Mouse (Mus musculus) stomach, embryonic 14.5 days (tissue): ENCODE results near the gene Twf1. TPM values are rescaled to one million over a fixed set of nuclear protein-coding genes. Genes with fewer than 3 reads are reported as not detected.
A peak's percentile ranks its signal among the peaks of the same experiment; 100 is the strongest.

Experiments used
- ATAC-seq: fragments of 200-750 bp; cut with Nextera tagmentation; 2 replicates; pipeline ENCODE4 v1.8.0; 2017; ENCODE audit warnings: low read depth, moderate TSS enrichment; ENCODE audit not compliant: insufficient number of reproducible peaks, insufficient read depth, low FRiP score
- H3K27ac ChIP-seq: fragments of 300-500 bp; sonication (generic); 2 replicates; pipeline ENCODE4 v1.5.1; 2014; ENCODE audit warnings: mild to moderate bottlenecking, low read length, moderate library complexity, mixed read lengths
- H3K27me3 ChIP-seq: fragments of 300-500 bp; sonication (generic); 2 replicates; pipeline ENCODE4 v1.6.1; 2014; ENCODE audit warnings: low read length, control low read depth, mixed read lengths; ENCODE audit not compliant: control insufficient read depth, insufficient read depth
- H3K36me3 ChIP-seq: fragments of 300-500 bp; sonication (generic); 2 replicates; pipeline ENCODE4 v1.6.1; 2014; ENCODE audit warnings: mild to moderate bottlenecking, control low read depth, low read length, moderate library complexity, mixed read lengths; ENCODE audit not compliant: control insufficient read depth, insufficient read depth
- H3K4me1 ChIP-seq: fragments of 300-500 bp; sonication (generic); 2 replicates; pipeline ENCODE4 v1.6.1; 2014; ENCODE audit warnings: low read length, control low read depth, mixed read lengths; ENCODE audit not compliant: control insufficient read depth, insufficient read depth
- H3K4me2 ChIP-seq: fragments of 300-500 bp; sonication (generic); replicated peaks from 2 replicates; pipeline ENCODE4 v1.6.1; 2014; ENCODE audit warnings: low read depth, low read length, control low read depth
- H3K4me3 ChIP-seq: fragments of 300-500 bp; sonication (generic); 2 replicates; pipeline ENCODE4 v1.5.1; 2014; ENCODE audit warnings: low read depth, low read length, control low read depth
- H3K9ac ChIP-seq: fragments of 300-500 bp; sonication (generic); replicated peaks from 2 replicates; pipeline ENCODE4 v1.6.1; 2014; ENCODE audit warnings: low read depth, mild to moderate bottlenecking, control low read depth, low read length, moderate library complexity, mixed read lengths
- H3K9me3 ChIP-seq: fragments of 300-500 bp; sonication (generic); 2 replicates; pipeline ENCODE4 v1.6.1; 2016; ENCODE audit warnings: low read depth, low read length, control low read depth; ENCODE audit not compliant: control insufficient read depth
- WGBS: fragments of 180-500 bp; shearing (Covaris S2); extraction: QIAGEN DNeasy Blood & Tissue Kit; methylation state at CpG from one replicate; pipeline ENCODE4 v1.1.7; 2014; 5-methylcytosine and 5-hydroxymethylcytosine counted together
- polyA plus RNA-seq: library from polyadenylated mRNA; unstranded; fragments of >200 nt; fragmentation: Nextera tagmentation; extraction: Ambion mirVana; gene quantifications from 2 replicates; pipeline ENCODE4 v1.2.1, GENCODE M21; 2014

The Twf1 gene
- polyA plus RNA-seq, 1 experiment from 2014 or later, result 95.5 TPM

GRCm38 (mm10) chr15:94587826-94588715 is 1.6 kb downstream of the Twf1 start:
- Histone ChIP-seq H3K4me3 (peak overlapping the region; percentile 88; the same call in 1 of the 2 replicates), H3K9ac (no peak overlapping the region), H3K4me2 (peak overlapping the region; percentile 64)

GRCm38 (mm10) chr15:94584738-94585137 is 5.0 kb downstream of the Twf1 start:
- H3K9ac ChIP-seq, result no peak overlapping the region
- WGBS, result 89% methylated on average over 4 of the region's 4 CpGs
- H3K36me3 ChIP-seq, result peaks cover 62% of the 10 kb centered on the region
- no peaks in the 10 kb centered on the region for H3K27me3 ChIP-seq
- H3K27ac ChIP-seq, result no peak overlapping the region
- no peaks in the 10 kb centered on the region for H3K9me3 ChIP-seq
- H3K4me2 ChIP-seq, result no peak overlapping the region
- no peak overlapping the region for H3K4me3 ChIP-seq
- no peak for ATAC-seq
- peaks cover 6% of the 10 kb centered on the region; the same call in 1 of the 2 replicates for H3K4me1 ChIP-seq

More at GRCm38 (mm10) chr15:94587826-94588715, 1.6 kb downstream of the Twf1 start:
- ATAC-seq, result no peak
- WGBS, result 83% methylated on average over 9 of the region's 9 CpGs
- H3K36me3 ChIP-seq, result peaks cover 33% of the 10 kb centered on the region
- no peaks in the 10 kb centered on the region for H3K27me3 ChIP-seq
- H3K4me1 ChIP-seq, result peaks cover 6% of the 10 kb centered on the region; the same call in 1 of the 2 replicates
- no peak overlapping the region for H3K27ac ChIP-seq
- H3K9me3 ChIP-seq, result no peaks in the 10 kb centered on the region

- Histone ChIP-seq H3K27ac (no peak overlapping the region; the same call in 1 of the 2 replicates), H3K27me3 (no peaks in the 10 kb centered on the region), H3K9me3 (no peaks in the 10 kb centered on the region), H3K4me2 (no peak overlapping the region), H3K9ac (no peak overlapping the region), H3K4me1 (peaks cover 3% of the 10 kb centered on the region; the same call in 1 of the 2 replicates), H3K36me3 (peaks cover 69% of the 10 kb centered on the region), H3K4me3 (no peak overlapping the region)
- ATAC-seq, result peak; percentile 58; the same call in 1 of the 2 replicates
- 72% methylated on average over 10 of the region's 10 CpGs for WGBS
Measured at GRCm38 (mm10) chr15:94583153-94583552, 6.5 kb downstream of the Twf1 start.

- no peak overlapping the region for H3K9ac ChIP-seq
- 56% methylated on average over 7 of the region's 7 CpGs for WGBS
- no peaks in the 10 kb centered on the region for H3K4me1 ChIP-seq
- no peak overlapping the region for H3K4me3 ChIP-seq
- H3K27me3 ChIP-seq, result no peaks in the 10 kb centered on the region
- no peak for ATAC-seq
- H3K4me2 ChIP-seq, result no peak overlapping the region
- no peaks in the 10 kb centered on the region for H3K9me3 ChIP-seq
- H3K36me3 ChIP-seq, result peaks cover 72% of the 10 kb centered on the region
- no peak overlapping the region; the same call in 1 of the 2 replicates for H3K27ac ChIP-seq
Measured at GRCm38 (mm10) chr15:94582000-94582593, 7.6 kb downstream of the Twf1 start.

- peaks cover 10% of the 10 kb centered on the region for H3K36me3 ChIP-seq
- H3K4me1 ChIP-seq, result no peaks in the 10 kb centered on the region
- no peaks in the 10 kb centered on the region for H3K27me3 ChIP-seq
- no peaks in the 10 kb centered on the region for H3K9me3 ChIP-seq
- no peak overlapping the region for H3K9ac ChIP-seq
- H3K4me3 ChIP-seq, result no peak overlapping the region
- WGBS, result 74% methylated on average over 4 of the region's 4 CpGs
- H3K27ac ChIP-seq, result no peak overlapping the region
- H3K4me2 ChIP-seq, result no peak overlapping the region
- no peak for ATAC-seq
Measured at GRCm38 (mm10) chr15:94574566-94575268, 15.0 kb downstream of the Twf1 start.

GRCm38 (mm10) chr15:94572746-94573145 is 16.9 kb downstream of the Twf1 start:
- H3K4me3 ChIP-seq, result no peak overlapping the region
- no peak overlapping the region for H3K4me2 ChIP-seq
- 74% methylated on average over 8 of the region's 8 CpGs for WGBS
- H3K36me3 ChIP-seq, result no peaks in the 10 kb centered on the region
- H3K4me1 ChIP-seq, result no peaks in the 10 kb centered on the region
- no peaks in the 10 kb centered on the region for H3K9me3 ChIP-seq
- no peak for ATAC-seq
- H3K27ac ChIP-seq, result no peak overlapping the region
- H3K27me3 ChIP-seq, result no peaks in the 10 kb centered on the region
- no peak overlapping the region for H3K9ac ChIP-seq

DNA sequence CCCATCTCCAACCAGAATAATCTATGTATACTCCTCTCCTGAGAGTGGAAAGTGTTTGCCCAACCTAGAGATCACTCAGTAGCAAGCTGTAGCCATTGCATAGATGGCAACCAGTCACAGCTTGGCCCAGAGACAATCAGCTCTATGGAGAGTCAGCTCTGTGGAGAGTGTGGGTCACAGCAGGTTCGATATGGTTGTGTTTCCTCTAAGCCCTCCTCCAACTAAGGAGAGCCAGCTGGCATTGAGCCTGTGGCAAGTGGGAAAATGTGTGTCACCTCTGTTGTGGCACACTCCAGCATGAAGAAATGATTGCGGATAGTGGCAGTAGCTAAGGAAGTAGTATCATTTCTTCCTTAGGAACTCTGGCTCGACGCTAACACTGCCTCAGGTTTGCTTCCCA is 18.2 kb downstream of the Twf1 start:
- Histone ChIP-seq H3K4me2 (no peak overlapping the region), H3K27me3 (no peaks in the 10 kb centered on the region), H3K9ac (no peak overlapping the region), H3K27ac (no peak overlapping the region), H3K36me3 (no peaks in the 10 kb centered on the region), H3K4me1 (no peaks in the 10 kb centered on the region), H3K9me3 (no peaks in the 10 kb centered on the region), H3K4me3 (no peak overlapping the region)
- WGBS, result 63% methylated on average over 4 of the region's 4 CpGs
- no peak for ATAC-seq

- H3K36me3 ChIP-seq, result no peaks in the 10 kb centered on the region
- no peaks in the 10 kb centered on the region for H3K27me3 ChIP-seq
- H3K4me3 ChIP-seq, result no peak overlapping the region
- H3K9me3 ChIP-seq, result no peaks in the 10 kb centered on the region
- H3K9ac ChIP-seq, result no peak overlapping the region
- WGBS, result 64% methylated on average over 10 of the region's 10 CpGs
- no peaks in the 10 kb centered on the region for H3K4me1 ChIP-seq
- H3K4me2 ChIP-seq, result no peak overlapping the region
- no peak overlapping the region for H3K27ac ChIP-seq
- peak; percentile 79 for ATAC-seq
Measured at GRCm38 (mm10) chr15:94568496-94569182, 21.1 kb downstream of the Twf1 start.
